Mouse (Mus musculus): ENCODE data around the gene Stra6. TPM values are rescaled to one million over a fixed set of nuclear protein-coding genes. Genes with fewer than 3 reads are reported as not detected.

Gene Stra6
- total RNA-seq, 2 experiments from 2014 or later = 0.30 to 0.44 TPM

Other genes starting within 250 kb of the Stra6 start
- 1 to 10 TPM; 3.7 to 4.9 TPM for gene Arid3b, start 227.0 kb upstream of the Stra6 start, total RNA-seq (2021)
- 10 to 100 TPM; 84.5 to 91.1 TPM for gene Ubl7, start 152.8 kb upstream of the Stra6 start, total RNA-seq (2021)
- gene Sema7a, start 123.7 kb upstream of the Stra6 start, total RNA-seq (2021) = 10 to 100 TPM; 31.7 to 31.8 TPM
- not detected for gene Cyp11a1, start 57.4 kb upstream of the Stra6 start, total RNA-seq (2021)
- gene Ccdc33, start 55.0 kb downstream of the Stra6 start, total RNA-seq (2021) = 1 to 10 TPM in 1 of 2 experiments, not detected in 1; 1.2 TPM
- gene Islr, start 140.5 kb downstream of the Stra6 start, total RNA-seq (2021) = 10 to 100 TPM; 19.2 to 19.8 TPM
- 1 to 10 TPM in 1 of 2 experiments, under 1 TPM in 1; 0.42 to 1.7 TPM for gene Islr2, start 140.5 kb downstream of the Stra6 start, total RNA-seq (2021)
- gene Pml, start 186.0 kb downstream of the Stra6 start, total RNA-seq (2021) = 1 to 10 TPM; 8.1 to 8.8 TPM
- 10 to 100 TPM; 10.2 to 10.5 TPM for gene Stoml1, start 189.4 kb downstream of the Stra6 start, total RNA-seq (2021)
- gene Loxl1, start 249.4 kb downstream of the Stra6 start, total RNA-seq (2021) = 10 to 100 TPM; 18.3 to 20.2 TPM